Mouse (Mus musculus) liver, postnatal 0 days (tissue): ENCODE measurements around the gene Dstyk. TPM values are rescaled to one million over a fixed set of nuclear protein-coding genes. Genes with fewer than 3 reads are reported as not detected.

Experiments used
- ATAC-seq: fragments of 200-750 bp; cut with Nextera tagmentation; 2 replicates; pipeline ENCODE4 v1.8.0; 2017; ENCODE audit warnings: mild to moderate bottlenecking, moderate library complexity
- DNase-seq: peaks from one replicate; pipeline ENCODE4 v3.0.0-alpha.2; 2016
- H3K27ac ChIP-seq: fragments of 300-500 bp; sonication (generic); 2 replicates; pipeline ENCODE4 v1.5.1; 2014; ENCODE audit warnings: antibody characterized with exemption, moderate library complexity, mild to moderate bottlenecking, low read depth
- H3K27me3 ChIP-seq: fragments of 300-500 bp; sonication (generic); 2 replicates; pipeline ENCODE4 v1.6.1; 2014; ENCODE audit warnings: low read length, control low read depth, mixed read lengths; ENCODE audit not compliant: insufficient read depth
- H3K36me3 ChIP-seq: fragments of 300-500 bp; sonication (generic); replicated peaks from 2 replicates; pipeline ENCODE4 v1.6.1; 2014; ENCODE audit warnings: mild to moderate bottlenecking, control low read depth, low read length, moderate library complexity, mixed read lengths; ENCODE audit not compliant: insufficient read depth
- H3K4me1 ChIP-seq: fragments of 300-500 bp; sonication (generic); 2 replicates; pipeline ENCODE4 v1.6.1; 2014; ENCODE audit warnings: antibody characterized with exemption, mild to moderate bottlenecking, control low read depth; ENCODE audit not compliant: insufficient read depth
- H3K4me2 ChIP-seq: fragments of 300-500 bp; sonication (generic); 2 replicates; pipeline ENCODE4 v1.6.1; 2014; ENCODE audit warnings: low read depth, mild to moderate bottlenecking, low read length, moderate library complexity, mixed read lengths
- H3K4me3 ChIP-seq: fragments of 300-500 bp; sonication (generic); 2 replicates; pipeline ENCODE4 v1.5.1; 2014; ENCODE audit warnings: low read depth, low read length
- H3K9ac ChIP-seq: fragments of 300-500 bp; sonication (generic); replicated peaks from 2 replicates; pipeline ENCODE4 v1.6.1; 2014; ENCODE audit warnings: mild to moderate bottlenecking, moderate library complexity
- H3K9me3 ChIP-seq: fragments of 300-500 bp; sonication (generic); 2 replicates; pipeline ENCODE4 v1.6.1; 2016; ENCODE audit warnings: mild to moderate bottlenecking, control low read depth, low read length, mixed read lengths
- CTCF ChIP-seq: sonication (generic); IDR thresholded peaks from 2 replicates; pipeline ENCODE4 v1.5.1; 2016; ENCODE audit warnings: antibody characterized with exemption, low read depth
- EP300 ChIP-seq: IDR thresholded peaks from 2 replicates; pipeline ENCODE4 v1.6.1; 2016; ENCODE audit warnings: antibody characterized with exemption, low read depth, mild to moderate bottlenecking
- WGBS: fragments of 180-500 bp; shearing (Covaris S2); extraction: QIAGEN DNeasy Blood & Tissue Kit; methylation state at CpG from one replicate; pipeline ENCODE4 v1.1.7; 2014; ENCODE audit not compliant: insufficient replicate concordance; 5-methylcytosine and 5-hydroxymethylcytosine counted together
- polyA plus RNA-seq: library from polyadenylated mRNA; unstranded; fragments of >200 nt; fragmentation: Nextera tagmentation; extraction: Ambion mirVana; gene quantifications from 2 replicates; pipeline ENCODE4 v1.2.1, GENCODE M21; 2015

Dstyk gene
- polyA plus RNA-seq, 1 experiment from 2014 or later, result 2.9 TPM

GRCm38 (mm10) chr1:132430818-132431217, 13.5 kb downstream of the Dstyk start:
- H3K27ac ChIP-seq, result no peak overlapping the region
- WGBS, result 74% methylated on average over 3 of the region's 3 CpGs
- no peaks in the 10 kb centered on the region for H3K9me3 ChIP-seq
- H3K9ac ChIP-seq, result no peak overlapping the region
- no peaks in the 10 kb centered on the region for H3K27me3 ChIP-seq
- no peak overlapping the region for H3K4me2 ChIP-seq
- H3K4me1 ChIP-seq, result no peaks in the 10 kb centered on the region
- no peak for TF ChIP-seq EP300
- DNase-seq (no peak), ATAC-seq (no peak)
- H3K4me3 ChIP-seq, result no peak overlapping the region
- H3K36me3 ChIP-seq, result peaks cover 10% of the 10 kb centered on the region

GRCm38 (mm10) chr1:132431716-132432115, 14.4 kb downstream of the Dstyk start:
- TF ChIP-seq CTCF, result no peak
- no peak for TF ChIP-seq EP300
- ATAC-seq, result no peak
- no peak for DNase-seq
- H3K27ac ChIP-seq, result no peak overlapping the region
- no peak overlapping the region for H3K4me3 ChIP-seq
- H3K9ac ChIP-seq, result no peak overlapping the region
- H3K4me1 ChIP-seq, result peaks cover under 1% of the 10 kb centered on the region
- H3K27me3 ChIP-seq, result no peaks in the 10 kb centered on the region
- no peaks in the 10 kb centered on the region for H3K9me3 ChIP-seq
- H3K4me2 ChIP-seq, result no peak overlapping the region
- peaks cover 13% of the 10 kb centered on the region for H3K36me3 ChIP-seq
- WGBS, result 71% methylated on average over 9 of the region's 9 CpGs

DNA sequence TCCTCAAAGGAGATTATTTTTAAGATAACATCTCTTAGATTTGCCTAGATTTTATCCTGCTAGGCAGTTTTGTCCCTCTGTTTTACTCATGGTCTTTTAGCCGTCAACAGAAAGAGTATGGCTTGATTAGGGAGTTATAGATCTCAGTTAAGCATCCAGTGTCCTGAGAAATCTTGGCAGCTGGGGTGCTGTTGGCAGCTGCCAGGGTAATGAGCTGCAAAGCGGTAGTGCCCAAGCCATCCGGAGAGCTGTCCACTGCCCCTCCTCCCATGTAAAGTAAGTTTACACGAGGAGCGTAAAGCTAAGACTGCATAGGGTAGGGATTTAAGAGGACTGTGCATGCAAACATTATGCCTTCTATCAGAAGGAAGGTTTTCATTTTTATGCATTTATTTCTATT, 16.0 kb downstream of the Dstyk start:
- H3K4me3 ChIP-seq, result no peak overlapping the region
- 81% methylated on average over 5 of the region's 5 CpGs for WGBS
- no peak for TF ChIP-seq CTCF
- H3K4me1 ChIP-seq, result peaks cover 9% of the 10 kb centered on the region
- H3K27me3 ChIP-seq, result no peaks in the 10 kb centered on the region
- no peak overlapping the region for H3K27ac ChIP-seq
- no peaks in the 10 kb centered on the region for H3K9me3 ChIP-seq
- no peak for ATAC-seq
- H3K9ac ChIP-seq, result no peak overlapping the region
- H3K36me3 ChIP-seq, result peaks cover 14% of the 10 kb centered on the region
- H3K4me2 ChIP-seq, result no peak overlapping the region
- DNase-seq, result no peak

- no peaks in the 10 kb centered on the region for H3K9me3 ChIP-seq
- no peak overlapping the region for H3K27ac ChIP-seq
- H3K4me1 ChIP-seq, result peaks cover 9% of the 10 kb centered on the region
- peaks cover 14% of the 10 kb centered on the region for H3K36me3 ChIP-seq
- WGBS, result 91% methylated on average over 12 of the region's 12 CpGs
- TF ChIP-seq CTCF (no peak), EP300 (no peak)
- H3K4me2 ChIP-seq, result no peak overlapping the region
- no peak for DNase-seq
- ATAC-seq, result no peak
- no peak overlapping the region for H3K9ac ChIP-seq
- H3K4me3 ChIP-seq, result no peak overlapping the region
- H3K27me3 ChIP-seq, result no peaks in the 10 kb centered on the region
Observed at GRCm38 (mm10) chr1:132434032-132434431, 16.7 kb downstream of the Dstyk start.

GRCm38 (mm10) chr1:132436320-132436958, 19.1 kb downstream of the Dstyk start:
- peaks cover 9% of the 10 kb centered on the region for H3K4me1 ChIP-seq
- TF ChIP-seq EP300 (no peak), CTCF (no peak)
- H3K9ac ChIP-seq, result no peak overlapping the region

GRCm38 (mm10) chr1:132436960-132437359, 19.6 kb downstream of the Dstyk start:
- Histone ChIP-seq H3K4me2 (no peak overlapping the region), H3K9ac (no peak overlapping the region), H3K27me3 (no peaks in the 10 kb centered on the region), H3K4me1 (peaks cover 9% of the 10 kb centered on the region), H3K9me3 (no peaks in the 10 kb centered on the region), H3K4me3 (no peak overlapping the region), H3K27ac (no peak overlapping the region), H3K36me3 (peaks cover 32% of the 10 kb centered on the region)
- TF ChIP-seq CTCF (no peak), EP300 (no peak)
- ATAC-seq, result no peak
- DNase-seq, result no peak
- WGBS, result 62% methylated on average over 1 of the region's 1 CpGs

More at GRCm38 (mm10) chr1:132436320-132436958, 19.1 kb downstream of the Dstyk start:
- H3K4me3 ChIP-seq, result no peak overlapping the region
- no peak for DNase-seq
- 56% methylated on average over 4 of the region's 4 CpGs for WGBS
- H3K4me2 ChIP-seq, result no peak overlapping the region
- H3K9me3 ChIP-seq, result no peaks in the 10 kb centered on the region
- no peaks in the 10 kb centered on the region for H3K27me3 ChIP-seq
- peaks cover 27% of the 10 kb centered on the region for H3K36me3 ChIP-seq
- ATAC-seq, result no peak
- H3K27ac ChIP-seq, result no peak overlapping the region
